Comparison of ENCODE assay signal across 9 mouse cellular contexts in genomic region chr4:114779758-114780546, GRCm38 (mm10). TPM values are rescaled to one million over a fixed set of nuclear protein-coding genes. Genes with fewer than 3 reads are reported as not detected.
DNase-seq lines count a peak whose midpoint lies in the region; ATAC-seq lines count a peak whose summit lies in the region.
"Had no signal": no experiment of that assay in that cellular context is flagged by ENCODE, and none has a peak within 500 bp of the region (broad histone marks: within the 10 kb centered on the region; RNA-seq: fewer than 3 reads in every experiment).

No protein-coding gene starts in this region.

- DNase-seq in adrenal gland, adult 2 months, result peak; percentile 8
- no peak for DNase-seq in adrenal gland, postnatal 10 days
- no peak for DNase-seq in hindbrain, embryonic 14.5 days (ENCODE audit: low spot score)
- no peak for DNase-seq in frontal cortex, postnatal 14 days (ENCODE audit: low spot score in 2 of 2)
- no peak for DNase-seq in right cerebral cortex, postnatal 14 days
- no peak for DNase-seq in adrenal gland, adult 18-20 months (ENCODE audit: low spot score in 2 of 2)

- no peaks in the 10 kb centered on the region for H3K27me3 ChIP-seq in hindbrain, embryonic 14.5 days (ENCODE audit: control insufficient read depth, insufficient read depth, low read length)
- H3K27me3 ChIP-seq in limb, embryonic 13.5 days, result peaks cover 40% of the 10 kb centered on the region
- H3K27me3 ChIP-seq in neural tube, embryonic 14.5 days (ENCODE audit: control insufficient read depth, insufficient read depth, low read length), result no peaks in the 10 kb centered on the region; the same call in 1 of the 2 replicates

- H3K36me3 ChIP-seq in hindbrain, embryonic 14.5 days (replicated peaks; ENCODE audit: control insufficient read depth, insufficient read depth), result no peaks in the 10 kb centered on the region
- H3K36me3 ChIP-seq in limb, embryonic 13.5 days, result no peaks in the 10 kb centered on the region
- no peaks in the 10 kb centered on the region for H3K36me3 ChIP-seq in neural tube, embryonic 14.5 days (ENCODE audit: control insufficient read depth, insufficient read depth, low read length)

- H3K4me2 ChIP-seq in hindbrain, embryonic 14.5 days (replicated peaks), result no peak overlapping the region
- H3K4me2 ChIP-seq in limb, embryonic 13.5 days (replicated peaks), result peak overlapping the region; percentile 44
- H3K4me2 ChIP-seq in neural tube, embryonic 14.5 days (ENCODE audit: low read depth, low read length), result no peak overlapping the region

- H3K9ac ChIP-seq in hindbrain, embryonic 14.5 days, result no peak overlapping the region
- H3K9ac ChIP-seq in limb, embryonic 13.5 days, result no peak overlapping the region
- H3K9ac ChIP-seq in neural tube, embryonic 14.5 days (replicated peaks; ENCODE audit: low read depth, low read length), result no peak overlapping the region

- H3K4me1 ChIP-seq in hindbrain, embryonic 14.5 days (replicated peaks; ENCODE audit: control insufficient read depth, insufficient read depth, low read length), result no peaks in the 10 kb centered on the region
- H3K4me1 ChIP-seq in limb, embryonic 13.5 days, result peaks cover 32% of the 10 kb centered on the region
- no peaks in the 10 kb centered on the region for H3K4me1 ChIP-seq in neural tube, embryonic 14.5 days (ENCODE audit: control insufficient read depth, insufficient read depth, low read length)

- no peaks in the 10 kb centered on the region for H3K9me3 ChIP-seq in hindbrain, embryonic 14.5 days (ENCODE audit: control insufficient read depth, low read length)
- H3K9me3 ChIP-seq in limb, embryonic 13.5 days, result no peaks in the 10 kb centered on the region
- H3K9me3 ChIP-seq in neural tube, embryonic 14.5 days (ENCODE audit: control insufficient read depth, low read length), result no peaks in the 10 kb centered on the region

- ATAC-seq in hindbrain, embryonic 14.5 days (ENCODE audit: low FRiP score), result 0 out of 2 replicates have a peak, but pooled peaks have one; percentile 22
- ATAC-seq in limb, embryonic 13.5 days (ENCODE audit: low FRiP score, low read depth), result peak; percentile 62
- peak; percentile 61 for ATAC-seq in neural tube, embryonic 14.5 days (ENCODE audit: low read depth)

- H3K27ac ChIP-seq in hindbrain, embryonic 14.5 days, result no peak overlapping the region
- peak overlapping the region; percentile 76 for H3K27ac ChIP-seq in limb, embryonic 13.5 days
- no peak overlapping the region for H3K27ac ChIP-seq in neural tube, embryonic 14.5 days (ENCODE audit: low read depth, low read length)

- 66% methylated on average over 17 of the region's 17 CpGs for WGBS in hindbrain, embryonic 14.5 days
- 15% methylated on average over 17 of the region's 17 CpGs for WGBS in limb, embryonic 13.5 days
- 26% methylated on average over 17 of the region's 17 CpGs for WGBS in neural tube, embryonic 14.5 days

- H3K4me3 ChIP-seq in hindbrain, embryonic 14.5 days (replicated peaks; ENCODE audit: low read length), result no peak overlapping the region
- no peak overlapping the region for H3K4me3 ChIP-seq in limb, embryonic 13.5 days
- no peak overlapping the region for H3K4me3 ChIP-seq in neural tube, embryonic 14.5 days (ENCODE audit: low read depth, low read length)

RNA-seq across cellular contexts. Expression of gene Gm12830, which starts 41.6 kb away (rescaled TPM):
- total RNA-seq in adrenal gland, adult 2 months (2021), result not detected
- not detected in 2 replicates for polyA plus RNA-seq in adrenal gland, adult 2 months (2012; rRNA removed)
- total RNA-seq in adrenal gland, postnatal 10 days (2021), result not detected
- polyA plus RNA-seq in hindbrain, embryonic 14.5 days (2014; fragmentation: Nextera tagmentation; extraction: Ambion mirVana), result not detected in 2 replicates
- not detected in 2 replicates for polyA plus RNA-seq in limb, embryonic 13.5 days (2015; fragmentation: Nextera tagmentation; extraction: Ambion mirVana)
- not detected in 2 replicates for polyA plus RNA-seq in neural tube, embryonic 14.5 days (2014; fragmentation: Nextera tagmentation; extraction: Ambion mirVana)
- total RNA-seq in adrenal gland, adult 18-20 months (2021), result not detected
- polyA plus RNA-seq: small intestine, adult 2 months had no signal
